In the genomic region with DNA sequence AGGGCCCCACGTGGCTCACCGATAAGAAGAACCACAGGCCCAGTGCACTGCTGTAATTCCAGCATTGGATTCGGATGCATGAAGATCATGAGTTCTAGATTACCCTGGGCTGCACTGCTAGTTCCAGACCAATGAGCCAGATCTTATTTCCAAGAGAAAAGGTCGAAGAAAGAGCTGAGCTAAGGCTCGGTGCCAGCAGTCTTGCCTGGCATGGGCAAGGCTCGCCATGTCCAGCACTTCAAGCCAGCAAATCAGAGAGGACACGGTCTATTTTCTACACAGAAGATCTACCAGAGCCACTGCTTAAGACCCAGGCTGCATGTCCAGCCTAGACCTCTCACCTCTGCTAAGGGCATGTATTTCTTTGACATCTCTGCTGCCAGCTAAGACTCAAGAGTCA, we compare ENCODE assay signal across 18 mouse cellular contexts.
DNase-seq lines count a peak whose midpoint lies in the region; ATAC-seq lines count a peak whose summit lies in the region.
"Had no signal": no experiment of that assay in that cellular context is flagged by ENCODE, and none has a peak within 500 bp of the region (broad histone marks: within the 10 kb centered on the region; RNA-seq: fewer than 3 reads in every experiment).

No protein-coding gene starts in this region.

- 77% methylated on average over 7 of the region's 7 CpGs for WGBS in forebrain, embryonic 10.5 days
- 79% methylated on average over 7 of the region's 7 CpGs for WGBS in forebrain, embryonic 11.5 days
- WGBS in hindbrain, embryonic 12.5 days = 71% methylated on average over 7 of the region's 7 CpGs
- WGBS in hindbrain, embryonic 11.5 days = 74% methylated on average over 7 of the region's 7 CpGs

- H3K4me2 ChIP-seq in forebrain, embryonic 11.5 days (ENCODE audit: low read depth, low read length, severe bottlenecking) = no peak overlapping the region
- no peak overlapping the region for H3K4me2 ChIP-seq in hindbrain, embryonic 12.5 days (replicated peaks)
- H3K4me2 ChIP-seq in hindbrain, embryonic 11.5 days (replicated peaks; ENCODE audit: low read depth, low read length) = no peak overlapping the region
- H3K4me2 ChIP-seq: embryonic facial prominence, embryonic 13.5 days; forebrain, embryonic 15.5 days; limb, embryonic 15.5 days; lung, embryonic 14.5 days; midbrain, embryonic 13.5 days had no signal

- peaks cover 41% of the 10 kb centered on the region for H3K4me1 ChIP-seq in forebrain, embryonic 10.5 days
- H3K4me1 ChIP-seq in forebrain, embryonic 11.5 days (replicated peaks; ENCODE audit: control insufficient read depth, insufficient read depth, low read length) = peaks cover 5% of the 10 kb centered on the region; the same call in 1 of the 2 replicates
- peaks cover 23% of the 10 kb centered on the region for H3K4me1 ChIP-seq in hindbrain, embryonic 12.5 days
- peaks cover 4% of the 10 kb centered on the region for H3K4me1 ChIP-seq in hindbrain, embryonic 11.5 days (replicated peaks; ENCODE audit: control insufficient read depth, insufficient read depth, low read length)
- H3K4me1 ChIP-seq: limb, embryonic 15.5 days had no signal

- H3K36me3 ChIP-seq in forebrain, embryonic 10.5 days (replicated peaks) = no peaks in the 10 kb centered on the region
- H3K36me3 ChIP-seq in forebrain, embryonic 11.5 days (ENCODE audit: control insufficient read depth, insufficient read depth, low read length) = no peaks in the 10 kb centered on the region
- H3K36me3 ChIP-seq in hindbrain, embryonic 12.5 days = no peaks in the 10 kb centered on the region
- H3K36me3 ChIP-seq in hindbrain, embryonic 11.5 days (ENCODE audit: control insufficient read depth, insufficient read depth, low read length) = no peaks in the 10 kb centered on the region
- H3K36me3 ChIP-seq: embryonic facial prominence, embryonic 13.5 days; forebrain, embryonic 15.5 days; limb, embryonic 15.5 days; midbrain, embryonic 13.5 days had no signal

- DNase-seq in forebrain, embryonic 10.5 days (ENCODE audit: extremely low spot score, low spot score) = no peak
- no peak for DNase-seq in forebrain, embryonic 11.5 days (ENCODE audit: low spot score)
- no peak for DNase-seq in hindbrain, embryonic 11.5 days (ENCODE audit: low spot score)
- peak; percentile 43 for DNase-seq in kidney, adult 9 months
- DNase-seq in kidney, postnatal 4 days = no peak
- peak; percentile 51 for DNase-seq in skeletal muscle tissue, adult 2 months (ENCODE audit: low read depth, low spot score)
- DNase-seq: adrenal gland, postnatal 25 days; embryo, embryonic 11 days; lung, embryonic 14.5 days; spleen, adult 18-20 months had no signal

- H3K4me3 ChIP-seq in forebrain, embryonic 10.5 days = no peak overlapping the region
- H3K4me3 ChIP-seq in forebrain, embryonic 11.5 days (ENCODE audit: low read depth, low read length) = no peak overlapping the region
- no peak overlapping the region for H3K4me3 ChIP-seq in hindbrain, embryonic 12.5 days
- H3K4me3 ChIP-seq in hindbrain, embryonic 11.5 days (ENCODE audit: low read depth, low read length) = no peak overlapping the region
- H3K4me3 ChIP-seq: embryonic facial prominence, embryonic 13.5 days; forebrain, embryonic 15.5 days; left cerebral cortex, adult 2 months; limb, embryonic 15.5 days; midbrain, embryonic 13.5 days had no signal

- H3K27me3 ChIP-seq in forebrain, embryonic 10.5 days (ENCODE audit: poor library complexity, severe bottlenecking) = peaks cover 16% of the 10 kb centered on the region
- no peaks in the 10 kb centered on the region for H3K27me3 ChIP-seq in forebrain, embryonic 11.5 days (ENCODE audit: control insufficient read depth, insufficient read depth, low read length)
- 0 out of 2 replicates have a peak, but pooled peaks cover 5% of the 10 kb centered on the region for H3K27me3 ChIP-seq in hindbrain, embryonic 12.5 days
- H3K27me3 ChIP-seq in hindbrain, embryonic 11.5 days (ENCODE audit: control insufficient read depth, insufficient read depth, low read length) = no peaks in the 10 kb centered on the region
- H3K27me3 ChIP-seq: embryonic facial prominence, embryonic 13.5 days; forebrain, embryonic 15.5 days; limb, embryonic 15.5 days had no signal

- H3K9me3 ChIP-seq in forebrain, embryonic 10.5 days = no peaks in the 10 kb centered on the region
- H3K9me3 ChIP-seq in forebrain, embryonic 11.5 days (ENCODE audit: control insufficient read depth, low read length) = no peaks in the 10 kb centered on the region
- no peaks in the 10 kb centered on the region for H3K9me3 ChIP-seq in hindbrain, embryonic 12.5 days (replicated peaks)
- no peaks in the 10 kb centered on the region for H3K9me3 ChIP-seq in hindbrain, embryonic 11.5 days (ENCODE audit: control insufficient read depth, low read length)
- H3K9me3 ChIP-seq: embryonic facial prominence, embryonic 13.5 days; forebrain, embryonic 15.5 days; limb, embryonic 15.5 days; midbrain, embryonic 13.5 days had no signal

- ATAC-seq in forebrain, embryonic 11.5 days (replicated peaks; ENCODE audit: low FRiP score) = no peak
- ATAC-seq in hindbrain, embryonic 12.5 days (ENCODE audit: low FRiP score) = no peak
- ATAC-seq in hindbrain, embryonic 11.5 days (ENCODE audit: low FRiP score) = no peak
- ATAC-seq: CD4-positive, CD25-positive, alpha-beta regulatory T cell, adult 4 months; forebrain, embryonic 15.5 days; midbrain, embryonic 13.5 days had no signal

- H3K9ac ChIP-seq in forebrain, embryonic 11.5 days (ENCODE audit: low read length) = no peak overlapping the region
- H3K9ac ChIP-seq in hindbrain, embryonic 12.5 days = no peak overlapping the region
- H3K9ac ChIP-seq in hindbrain, embryonic 11.5 days (ENCODE audit: low read depth, low read length) = no peak overlapping the region
- H3K9ac ChIP-seq: embryonic facial prominence, embryonic 13.5 days; forebrain, embryonic 15.5 days; limb, embryonic 15.5 days; liver, embryonic 14.5 days; lung, embryonic 14.5 days; midbrain, embryonic 13.5 days had no signal

- peak overlapping the region; percentile 40 for H3K27ac ChIP-seq in forebrain, embryonic 10.5 days
- H3K27ac ChIP-seq in forebrain, embryonic 11.5 days (ENCODE audit: low read depth, low read length) = no peak overlapping the region
- H3K27ac ChIP-seq in hindbrain, embryonic 12.5 days = 0 out of 2 replicates have a peak overlapping the region, but pooled peaks have one; percentile 23
- H3K27ac ChIP-seq in hindbrain, embryonic 11.5 days (ENCODE audit: low read depth, low read length) = no peak overlapping the region
- H3K27ac ChIP-seq: embryonic facial prominence, embryonic 13.5 days; forebrain, embryonic 15.5 days; left cerebral cortex, adult 2 months; limb, embryonic 15.5 days; liver, embryonic 14.5 days; midbrain, embryonic 13.5 days had no signal

Comparison
In these comparisons a context has a peak if more than half of its experiments do, and no peak if none do; other contexts are left out.
1. DNase-seq: peak in kidney, adult 9 months (single experiment) and skeletal muscle tissue, adult 2 months (single experiment); none in forebrain, embryonic 10.5 days (single experiment), forebrain, embryonic 11.5 days (single experiment), hindbrain, embryonic 11.5 days (single experiment) and kidney, postnatal 4 days (0 of 2).
2. H3K27ac ChIP-seq: peak in forebrain, embryonic 10.5 days (single experiment) and hindbrain, embryonic 12.5 days (single experiment); none in forebrain, embryonic 11.5 days (single experiment) and hindbrain, embryonic 11.5 days (single experiment).